8 mouse cellular contexts compared by ENCODE assay signal in genomic region chr7:66196609-66197445, GRCm38 (mm10).
DNase-seq lines count a peak whose midpoint lies in the region; ATAC-seq and TF ChIP-seq lines count a peak whose summit lies in the region.

No protein-coding gene starts in this region.

- no peak for TF ChIP-seq CTCF in liver, adult 2 months (IDR thresholded peaks at IDR 0.05; ENCODE audit: low read depth, low read length)

- H3K79me2 ChIP-seq in liver, adult 2 months (ENCODE audit: control insufficient read depth, insufficient read depth, low read length) = no peaks in the 10 kb centered on the region

- no peak for ATAC-seq in midbrain, embryonic 11.5 days (ENCODE audit: low FRiP score)
- ATAC-seq in midbrain, embryonic 14.5 days (ENCODE audit: low FRiP score, low TSS enrichment) = no peak
- ATAC-seq in erythroid progenitor cell, adult 5-6 weeks (replicated peaks; ENCODE audit: low FRiP score, poor library complexity, severe bottlenecking) = peak; percentile 77
- peak; percentile 87 for ATAC-seq in stomach, embryonic 15.5 days (ENCODE audit: insufficient read depth, low FRiP score, low read depth)

- 86% methylated on average over 11 of the region's 11 CpGs for WGBS in midbrain, embryonic 11.5 days
- 85% methylated on average over 11 of the region's 11 CpGs for WGBS in midbrain, embryonic 14.5 days
- 58% methylated on average over 11 of the region's 11 CpGs for WGBS in liver, adult 2 months
- WGBS in stomach, embryonic 15.5 days = 64% methylated on average over 11 of the region's 11 CpGs

- H3K4me2 ChIP-seq in midbrain, embryonic 11.5 days = no peak overlapping the region
- H3K4me2 ChIP-seq in midbrain, embryonic 14.5 days (ENCODE audit: low read length) = no peak overlapping the region
- H3K4me2 ChIP-seq in stomach, embryonic 15.5 days = no peak overlapping the region

- H3K4me3 ChIP-seq in midbrain, embryonic 11.5 days (ENCODE audit: low read depth, low read length) = no peak overlapping the region
- no peak overlapping the region for H3K4me3 ChIP-seq in midbrain, embryonic 14.5 days (replicated peaks; ENCODE audit: low read depth, low read length)
- H3K4me3 ChIP-seq in liver, adult 2 months (ENCODE audit: insufficient read depth, low read depth, low read length) = no peak overlapping the region
- no peak overlapping the region for H3K4me3 ChIP-seq in stomach, embryonic 15.5 days (replicated peaks)

- H3K36me3 ChIP-seq in midbrain, embryonic 11.5 days (ENCODE audit: control insufficient read depth, insufficient read depth, low read length) = no peaks in the 10 kb centered on the region
- H3K36me3 ChIP-seq in midbrain, embryonic 14.5 days (ENCODE audit: control insufficient read depth, insufficient read depth, low read length) = no peaks in the 10 kb centered on the region
- no peaks in the 10 kb centered on the region for H3K36me3 ChIP-seq in liver, adult 2 months (ENCODE audit: control insufficient read depth, insufficient read depth, low read length)
- no peaks in the 10 kb centered on the region for H3K36me3 ChIP-seq in stomach, embryonic 15.5 days

- no peak for TF ChIP-seq POLR2A in liver, adult 2 months (IDR thresholded peaks at IDR 0.05; ENCODE audit: extremely low read depth, insufficient read depth, low read length)

- no peak overlapping the region for H3K9ac ChIP-seq in midbrain, embryonic 11.5 days (ENCODE audit: low read length)
- H3K9ac ChIP-seq in midbrain, embryonic 14.5 days (replicated peaks; ENCODE audit: low read length) = no peak overlapping the region
- no peak overlapping the region for H3K9ac ChIP-seq in liver, adult 2 months (ENCODE audit: low read depth, low read length)
- no peak overlapping the region for H3K9ac ChIP-seq in stomach, embryonic 15.5 days

- no peaks in the 10 kb centered on the region for H3K9me3 ChIP-seq in midbrain, embryonic 11.5 days (ENCODE audit: control insufficient read depth, low read length)
- H3K9me3 ChIP-seq in midbrain, embryonic 14.5 days (ENCODE audit: control insufficient read depth, low read length) = no peaks in the 10 kb centered on the region
- H3K9me3 ChIP-seq in stomach, embryonic 15.5 days = no peaks in the 10 kb centered on the region

- no peaks in the 10 kb centered on the region for H3K27me3 ChIP-seq in midbrain, embryonic 11.5 days (ENCODE audit: control insufficient read depth, insufficient read depth, low read length)
- no peaks in the 10 kb centered on the region for H3K27me3 ChIP-seq in midbrain, embryonic 14.5 days (ENCODE audit: control insufficient read depth, insufficient read depth, low read length)
- no peaks in the 10 kb centered on the region for H3K27me3 ChIP-seq in liver, adult 2 months (ENCODE audit: control insufficient read depth, insufficient read depth, low read length)
- no peaks in the 10 kb centered on the region for H3K27me3 ChIP-seq in stomach, embryonic 15.5 days (replicated peaks)

- no peaks in the 10 kb centered on the region for H3K4me1 ChIP-seq in midbrain, embryonic 11.5 days (ENCODE audit: control insufficient read depth, insufficient read depth, low read length)
- 0 out of 2 replicates have a peak, but pooled peaks cover 3% of the 10 kb centered on the region for H3K4me1 ChIP-seq in midbrain, embryonic 14.5 days (ENCODE audit: control insufficient read depth, insufficient read depth, low read length)
- H3K4me1 ChIP-seq in liver, adult 2 months (ENCODE audit: control insufficient read depth, insufficient read depth, low read length) = peaks cover 3% of the 10 kb centered on the region; the same call in 1 of the 2 replicates
- H3K4me1 ChIP-seq in stomach, embryonic 15.5 days = 0 out of 2 replicates have a peak, but pooled peaks cover 8% of the 10 kb centered on the region

- DNase-seq in midbrain, embryonic 11.5 days (ENCODE audit: low spot score, missing footprints) = peak; percentile 51
- DNase-seq in midbrain, embryonic 14.5 days = no peak
- peak; percentile 31 for DNase-seq in liver, adult 2 months (ENCODE audit: extremely low read depth, low read depth, low spot score)
- no peak for DNase-seq in left cerebral cortex, adult 9 months (ENCODE audit: low spot score in 2 of 2)
- DNase-seq in adipocyte (ENCODE audit: low spot score) = no peak
- DNase-seq in cerebellum, postnatal 25 days = no peak

- no peak overlapping the region for H3K27ac ChIP-seq in midbrain, embryonic 11.5 days (ENCODE audit: low read depth, low read length)
- no peak overlapping the region for H3K27ac ChIP-seq in midbrain, embryonic 14.5 days (replicated peaks; ENCODE audit: low read depth, low read length)
- peak overlapping the region; percentile 76 for H3K27ac ChIP-seq in liver, adult 2 months (replicated peaks; ENCODE audit: insufficient read depth, low read depth, low read length)
- H3K27ac ChIP-seq in stomach, embryonic 15.5 days = peak overlapping the region; percentile 32; the same call in 1 of the 2 replicates

Comparison
In these comparisons a context has a peak if more than half of its experiments do, and no peak if none do; other contexts are left out.
1. DNase-seq: peak in midbrain, embryonic 11.5 days (single experiment) and liver, adult 2 months (single experiment); none in midbrain, embryonic 14.5 days (single experiment), left cerebral cortex, adult 9 months (0 of 2), adipocyte (single experiment) and cerebellum, postnatal 25 days (0 of 2).
2. ATAC-seq: peak in erythroid progenitor cell, adult 5-6 weeks (single experiment) and stomach, embryonic 15.5 days (single experiment); none in midbrain, embryonic 11.5 days (single experiment) and midbrain, embryonic 14.5 days (single experiment).
3. H3K27ac ChIP-seq: peak in liver, adult 2 months (single experiment) and stomach, embryonic 15.5 days (single experiment); none in midbrain, embryonic 11.5 days (single experiment) and midbrain, embryonic 14.5 days (single experiment).